Mouse (Mus musculus) bone marrow macrophage, adult 2 months (primary cell): Measurements from ENCODE around the gene Ptp4a2.

Experiments
- CTCF ChIP-seq: IDR thresholded peaks from 2 replicates; pipeline ENCODE4 v1.5.1; 2012; ENCODE audit warnings: low read depth, mild to moderate bottlenecking, low read length, moderate library complexity
- POLR2A ChIP-seq: IDR thresholded peaks from 2 replicates; pipeline ENCODE4 v1.6.1; 2012; ENCODE audit warnings: mild to moderate bottlenecking, low read depth, low read length, borderline replicate concordance

GRCm38 (mm10) chr4:129819712-129820336 is 8.8 kb downstream of the Ptp4a2 start:
- TF ChIP-seq POLR2A, result no peak
- no peak for TF ChIP-seq CTCF
